Mouse (Mus musculus): ENCODE data around the gene Slc44a5. TPM values are rescaled to one million over a fixed set of nuclear protein-coding genes. Genes with fewer than 3 reads are reported as not detected.

The Slc44a5 gene
- polyA plus RNA-seq, 1 experiment from 2014 or later, result 9.3 TPM

DNA sequence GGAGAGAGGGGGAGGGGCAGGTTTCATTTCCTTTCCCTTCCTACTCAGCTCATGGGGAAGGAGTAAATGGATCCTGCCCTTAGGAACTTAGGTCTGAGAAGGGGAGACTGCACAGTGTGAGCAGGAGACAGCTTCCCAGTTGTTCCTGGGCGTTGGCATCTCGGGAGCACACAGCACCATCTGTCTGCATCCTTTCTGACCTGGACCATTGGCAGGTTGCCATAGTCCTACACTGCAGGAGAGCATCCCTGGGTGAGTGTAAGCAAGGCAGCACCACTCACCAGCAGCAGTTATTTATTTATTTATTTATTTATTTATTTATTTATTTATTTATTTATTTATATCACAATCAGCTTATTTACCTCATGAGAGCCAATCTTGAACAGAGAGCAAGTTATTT is 12.4 kb upstream of the Slc44a5 start:
- Histone ChIP-seq H3K4me3 (ENCODE audit: low read depth, low read length) (no peak overlapping the region), H3K27me3 (ENCODE audit: control insufficient read depth, insufficient read depth, low read depth, low read length) (no peaks in the 10 kb centered on the region), H3K9ac (ENCODE audit: low read depth, low read length) (no peak overlapping the region), H3K27ac (ENCODE audit: low read length) (no peak overlapping the region), H3K4me2 (ENCODE audit: low read length) (no peak overlapping the region), H3K4me1 (ENCODE audit: control insufficient read depth, insufficient read depth, low read length) (no peaks in the 10 kb centered on the region), H3K9me3 (replicated peaks; ENCODE audit: control insufficient read depth, low read length, poor library complexity, severe bottlenecking) (no peaks in the 10 kb centered on the region), H3K36me3 (ENCODE audit: control insufficient read depth, insufficient read depth, low read length) (no peaks in the 10 kb centered on the region)
- 55% methylated on average over 2 of the region's 2 CpGs for WGBS
- ATAC-seq, result no peak

- H3K27me3 ChIP-seq (ENCODE audit: control insufficient read depth, insufficient read depth, low read depth, low read length), result no peaks in the 10 kb centered on the region
- no peak overlapping the region for H3K4me3 ChIP-seq (ENCODE audit: low read depth, low read length)
- no peak overlapping the region for H3K9ac ChIP-seq (ENCODE audit: low read depth, low read length)
- ATAC-seq, result no peak
- no peak overlapping the region for H3K4me2 ChIP-seq (ENCODE audit: low read length)
- no peaks in the 10 kb centered on the region for H3K4me1 ChIP-seq (ENCODE audit: control insufficient read depth, insufficient read depth, low read length)
- no peak overlapping the region for H3K27ac ChIP-seq (ENCODE audit: low read length)
- no peaks in the 10 kb centered on the region for H3K9me3 ChIP-seq (replicated peaks; ENCODE audit: control insufficient read depth, low read length, poor library complexity, severe bottlenecking)
- 75% methylated on average over 6 of the region's 6 CpGs for WGBS
- no peaks in the 10 kb centered on the region for H3K36me3 ChIP-seq (ENCODE audit: control insufficient read depth, insufficient read depth, low read length)
Measured at GRCm38 (mm10) chr3:153961632-153962389, 11.4 kb upstream of the Slc44a5 start.

DNA sequence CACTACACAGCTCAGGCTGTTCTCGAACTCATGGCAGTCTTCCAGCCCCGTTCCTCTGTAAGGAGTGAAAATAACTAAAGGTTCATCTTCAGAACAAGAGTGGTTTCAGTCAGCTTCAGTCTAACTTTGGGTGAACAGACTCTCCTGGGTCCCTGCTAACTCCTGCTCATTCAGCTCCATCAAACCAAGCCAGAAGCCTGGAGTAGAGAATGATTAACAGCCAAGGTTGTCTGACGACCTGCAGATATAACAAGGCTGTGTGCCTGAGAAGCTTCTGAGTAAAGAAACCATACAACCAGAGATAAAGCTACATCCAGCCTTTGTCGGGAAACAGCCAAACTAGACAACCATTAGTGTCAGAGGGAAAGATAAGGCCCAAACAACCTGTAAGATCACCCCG is 5.8 kb upstream of the Slc44a5 start:
- H3K27ac ChIP-seq (ENCODE audit: low read length), result no peak overlapping the region
- H3K36me3 ChIP-seq (ENCODE audit: control insufficient read depth, insufficient read depth, low read length), result no peaks in the 10 kb centered on the region
- H3K27me3 ChIP-seq (ENCODE audit: control insufficient read depth, insufficient read depth, low read depth, low read length), result no peaks in the 10 kb centered on the region
- H3K9me3 ChIP-seq (replicated peaks; ENCODE audit: control insufficient read depth, low read length, poor library complexity, severe bottlenecking), result no peaks in the 10 kb centered on the region
- WGBS, result 87% methylated on average over 5 of the region's 5 CpGs
- ATAC-seq, result no peak
- H3K4me3 ChIP-seq (ENCODE audit: low read depth, low read length), result no peak overlapping the region
- H3K9ac ChIP-seq (ENCODE audit: low read depth, low read length), result no peak overlapping the region
- H3K4me1 ChIP-seq (ENCODE audit: control insufficient read depth, insufficient read depth, low read length), result no peaks in the 10 kb centered on the region
- no peak overlapping the region for H3K4me2 ChIP-seq (ENCODE audit: low read length)

GRCm38 (mm10) chr3:153968549-153968948 is 4.7 kb upstream of the Slc44a5 start:
- no peak for ATAC-seq
- Histone ChIP-seq H3K4me2 (ENCODE audit: low read length) (no peak overlapping the region), H3K27ac (ENCODE audit: low read length) (no peak overlapping the region), H3K9me3 (replicated peaks; ENCODE audit: control insufficient read depth, low read length, poor library complexity, severe bottlenecking) (no peaks in the 10 kb centered on the region), H3K4me3 (ENCODE audit: low read depth, low read length) (no peak overlapping the region), H3K9ac (ENCODE audit: low read depth, low read length) (no peak overlapping the region), H3K4me1 (ENCODE audit: control insufficient read depth, insufficient read depth, low read length) (no peaks in the 10 kb centered on the region), H3K36me3 (ENCODE audit: control insufficient read depth, insufficient read depth, low read length) (no peaks in the 10 kb centered on the region), H3K27me3 (ENCODE audit: control insufficient read depth, insufficient read depth, low read depth, low read length) (no peaks in the 10 kb centered on the region)
- 45% methylated on average over 4 of the region's 4 CpGs for WGBS

DNA sequence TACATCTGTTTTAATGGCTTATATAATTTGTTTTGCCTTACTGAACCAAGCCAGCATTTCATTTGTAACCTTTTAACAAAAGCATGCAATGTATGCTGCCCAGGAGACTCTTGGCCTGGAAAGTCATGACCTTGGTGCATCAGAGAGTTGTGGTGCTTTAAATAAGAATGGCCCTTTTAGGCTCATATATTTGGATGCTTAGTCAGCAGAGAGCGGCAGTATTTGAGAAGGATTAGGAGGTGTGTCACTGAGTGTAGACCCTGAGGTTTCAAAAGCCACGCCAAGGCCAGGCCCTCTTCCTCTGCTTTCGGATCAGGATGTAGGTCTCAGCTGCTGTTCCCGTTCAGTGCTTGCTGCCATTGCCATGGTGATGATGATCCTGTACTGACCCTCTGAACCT is 3.8 kb upstream of the Slc44a5 start:
- Histone ChIP-seq H3K9me3 (replicated peaks; ENCODE audit: control insufficient read depth, low read length, poor library complexity, severe bottlenecking) (no peaks in the 10 kb centered on the region), H3K9ac (ENCODE audit: low read depth, low read length) (no peak overlapping the region), H3K36me3 (ENCODE audit: control insufficient read depth, insufficient read depth, low read length) (no peaks in the 10 kb centered on the region), H3K4me3 (ENCODE audit: low read depth, low read length) (no peak overlapping the region), H3K27ac (ENCODE audit: low read length) (no peak overlapping the region), H3K4me1 (ENCODE audit: control insufficient read depth, insufficient read depth, low read length) (peaks cover 5% of the 10 kb centered on the region), H3K27me3 (ENCODE audit: control insufficient read depth, insufficient read depth, low read depth, low read length) (no peaks in the 10 kb centered on the region), H3K4me2 (ENCODE audit: low read length) (no peak overlapping the region)
- ATAC-seq, result no peak
- WGBS, result 80% methylated on average over 4 of the region's 4 CpGs

DNA sequence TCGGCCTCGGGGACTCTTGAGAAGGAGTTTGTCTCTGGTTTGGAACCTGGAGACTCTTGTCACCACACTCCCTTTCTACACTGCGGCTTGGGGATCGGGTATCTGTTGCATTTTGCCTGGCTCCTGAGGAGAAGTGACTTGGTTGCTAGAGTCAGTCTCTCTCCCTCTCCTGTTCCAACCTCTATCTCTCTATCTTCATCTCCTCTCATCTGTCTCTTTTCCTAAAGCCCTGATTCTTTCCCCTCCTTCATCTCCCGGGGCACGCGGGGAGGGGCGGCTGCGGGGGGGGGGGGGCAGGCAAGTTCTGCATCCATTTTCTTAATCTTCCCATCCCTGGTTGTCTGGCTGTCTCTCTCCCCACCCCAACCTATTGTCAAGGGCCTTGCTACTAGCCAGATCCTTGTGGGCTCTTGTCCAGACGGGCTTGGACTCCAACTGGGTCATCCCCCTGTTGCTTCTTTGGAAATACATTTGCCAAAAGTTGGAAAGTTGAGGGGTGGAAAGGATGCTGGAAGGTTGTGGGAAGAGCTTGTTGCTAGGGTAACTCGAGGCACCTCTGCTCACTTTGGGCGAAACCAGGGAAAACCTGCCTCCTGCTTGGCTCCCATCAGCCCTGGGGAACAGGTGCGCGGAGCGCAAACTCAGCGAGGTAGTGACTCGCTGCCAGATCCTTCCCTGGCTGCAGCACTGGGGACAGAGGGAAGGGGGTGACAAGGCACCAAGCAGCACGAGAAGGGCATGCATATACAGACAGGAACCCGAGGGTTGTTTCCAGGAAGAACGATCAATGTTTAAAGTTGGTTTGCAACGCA is 919 bp downstream of the Slc44a5 start:
- Histone ChIP-seq H3K9ac (ENCODE audit: low read depth, low read length) (peak overlapping the region; percentile 88), H3K27me3 (ENCODE audit: control insufficient read depth, insufficient read depth, low read depth, low read length) (no peaks in the 10 kb centered on the region), H3K4me2 (ENCODE audit: low read length) (peak overlapping the region; percentile 93), H3K4me3 (ENCODE audit: low read depth, low read length) (peak overlapping the region; percentile 70), H3K9me3 (replicated peaks; ENCODE audit: control insufficient read depth, low read length, poor library complexity, severe bottlenecking) (no peaks in the 10 kb centered on the region), H3K27ac (ENCODE audit: low read length) (peak overlapping the region; percentile 78), H3K36me3 (ENCODE audit: control insufficient read depth, insufficient read depth, low read length) (no peaks in the 10 kb centered on the region), H3K4me1 (ENCODE audit: control insufficient read depth, insufficient read depth, low read length) (peaks cover 15% of the 10 kb centered on the region)
- 2% methylated on average over 18 of the region's 21 CpGs for WGBS
- ATAC-seq, result peak; percentile 62

- Histone ChIP-seq H3K9me3 (replicated peaks; ENCODE audit: control insufficient read depth, low read length, poor library complexity, severe bottlenecking) (no peaks in the 10 kb centered on the region), H3K4me1 (ENCODE audit: control insufficient read depth, insufficient read depth, low read length) (peaks cover 15% of the 10 kb centered on the region), H3K27me3 (ENCODE audit: control insufficient read depth, insufficient read depth, low read depth, low read length) (no peaks in the 10 kb centered on the region), H3K27ac (ENCODE audit: low read length) (no peak overlapping the region), H3K4me2 (ENCODE audit: low read length) (peak overlapping the region; percentile 93), H3K4me3 (ENCODE audit: low read depth, low read length) (peak overlapping the region; percentile 70), H3K9ac (ENCODE audit: low read depth, low read length) (0 out of 2 replicates have a peak overlapping the region, but pooled peaks have one; percentile 12), H3K36me3 (ENCODE audit: control insufficient read depth, insufficient read depth, low read length) (no peaks in the 10 kb centered on the region)
- WGBS, result 5% methylated on average over 6 of the region's 6 CpGs
- peak; percentile 46; the same call in 1 of the 2 replicates for ATAC-seq
Measured at GRCm38 (mm10) chr3:153975060-153975459, 1.8 kb downstream of the Slc44a5 start.

DNA sequence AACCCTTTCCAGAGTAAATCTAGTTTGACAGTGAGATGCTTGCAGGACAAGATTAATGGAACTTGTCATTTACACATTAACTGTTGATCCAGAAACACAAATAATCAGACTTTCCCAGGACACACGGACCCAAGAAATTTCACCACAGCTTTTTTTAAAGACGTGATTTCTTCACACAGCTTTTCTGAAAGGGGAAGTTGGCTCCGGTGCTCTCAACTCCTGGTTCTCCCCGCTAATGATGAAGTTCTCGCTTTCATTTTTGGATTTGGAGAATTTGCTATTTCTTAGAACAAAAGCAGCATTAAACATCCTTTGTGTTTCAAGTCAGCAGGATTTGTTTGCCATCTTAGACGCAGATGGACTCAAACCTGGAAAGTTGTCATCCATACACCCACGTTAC is 2.6 kb downstream of the Slc44a5 start:
- Histone ChIP-seq H3K4me2 (ENCODE audit: low read length) (no peak overlapping the region; the same call in 1 of the 2 replicates), H3K4me1 (ENCODE audit: control insufficient read depth, insufficient read depth, low read length) (peaks cover 15% of the 10 kb centered on the region), H3K36me3 (ENCODE audit: control insufficient read depth, insufficient read depth, low read length) (no peaks in the 10 kb centered on the region), H3K27ac (ENCODE audit: low read length) (no peak overlapping the region), H3K9ac (ENCODE audit: low read depth, low read length) (no peak overlapping the region), H3K27me3 (ENCODE audit: control insufficient read depth, insufficient read depth, low read depth, low read length) (no peaks in the 10 kb centered on the region), H3K9me3 (replicated peaks; ENCODE audit: control insufficient read depth, low read length, poor library complexity, severe bottlenecking) (no peaks in the 10 kb centered on the region), H3K4me3 (ENCODE audit: low read depth, low read length) (no peak overlapping the region)
- no peak for ATAC-seq
- WGBS, result 70% methylated on average over 7 of the region's 7 CpGs

DNA sequence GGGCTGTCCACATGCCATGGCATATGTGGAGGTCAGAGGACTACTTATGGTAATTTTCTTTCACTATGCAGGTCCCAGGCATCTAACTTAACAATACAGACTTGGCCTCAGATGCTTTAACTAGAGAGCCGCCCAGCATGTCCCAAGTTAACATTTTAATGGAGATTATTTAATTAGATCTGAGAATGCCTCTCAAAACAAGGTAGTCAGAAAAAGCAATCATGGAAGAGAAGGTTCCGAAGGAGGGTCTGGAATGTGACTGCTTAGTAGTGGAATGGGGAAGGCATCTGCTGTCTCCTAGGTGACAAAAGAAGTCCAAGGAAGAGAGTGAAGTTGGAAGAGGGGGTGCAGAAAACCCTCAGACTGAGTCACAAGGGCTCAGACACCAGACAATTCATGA is 7.4 kb downstream of the Slc44a5 start:
- Histone ChIP-seq H3K27ac (ENCODE audit: low read length) (no peak overlapping the region), H3K4me1 (ENCODE audit: control insufficient read depth, insufficient read depth, low read length) (peaks cover 3% of the 10 kb centered on the region; the same call in 1 of the 2 replicates), H3K36me3 (ENCODE audit: control insufficient read depth, insufficient read depth, low read length) (no peaks in the 10 kb centered on the region), H3K27me3 (ENCODE audit: control insufficient read depth, insufficient read depth, low read depth, low read length) (no peaks in the 10 kb centered on the region), H3K4me2 (ENCODE audit: low read length) (no peak overlapping the region), H3K4me3 (ENCODE audit: low read depth, low read length) (no peak overlapping the region), H3K9ac (ENCODE audit: low read depth, low read length) (no peak overlapping the region), H3K9me3 (replicated peaks; ENCODE audit: control insufficient read depth, low read length, poor library complexity, severe bottlenecking) (no peaks in the 10 kb centered on the region)
- WGBS, result 33% methylated on average over 2 of the region's 2 CpGs
- ATAC-seq, result no peak
